Mouse (Mus musculus) forebrain, embryonic 16.5 days (tissue): ENCODE results near the gene Med29. TPM values are rescaled to one million over a fixed set of nuclear protein-coding genes. Genes with fewer than 3 reads are reported as not detected.

Experiments
- ATAC-seq: fragments of 200-750 bp; cut with Nextera tagmentation; 2 replicates; pipeline ENCODE4 v1.8.0; 2017; ENCODE audit warnings: mild to moderate bottlenecking, moderate library complexity
- H3K27ac ChIP-seq: fragments of 300-500 bp; sonication (generic); 2 replicates; pipeline ENCODE4 v1.5.1; 2014; ENCODE audit warnings: low read length, control low read depth
- H3K27me3 ChIP-seq: fragments of 300-500 bp; sonication (generic); replicated peaks from 2 replicates; pipeline ENCODE4 v1.6.1; 2014; ENCODE audit warnings: low read length; ENCODE audit not compliant: control insufficient read depth, insufficient read depth
- H3K36me3 ChIP-seq: fragments of 300-500 bp; sonication (generic); 2 replicates; pipeline ENCODE4 v1.6.1; 2014; ENCODE audit not compliant: control insufficient read depth, insufficient read depth
- H3K4me1 ChIP-seq: fragments of 300-500 bp; sonication (generic); replicated peaks from 2 replicates; pipeline ENCODE4 v1.6.1; 2014; ENCODE audit warnings: low read length; ENCODE audit not compliant: control insufficient read depth, insufficient read depth
- H3K4me2 ChIP-seq: fragments of 300-500 bp; sonication (generic); 2 replicates; pipeline ENCODE4 v1.6.1; 2014; ENCODE audit warnings: mild to moderate bottlenecking, low read length, control low read depth
- H3K4me3 ChIP-seq: fragments of 300-500 bp; sonication (generic); replicated peaks from 2 replicates; pipeline ENCODE4 v1.5.1; 2014; ENCODE audit warnings: mild to moderate bottlenecking, low read length, control low read depth
- H3K9ac ChIP-seq: fragments of 300-500 bp; sonication (generic); replicated peaks from 2 replicates; pipeline ENCODE4 v1.6.1; 2014; ENCODE audit warnings: low read depth, low read length, control low read depth
- H3K9me3 ChIP-seq: fragments of 300-500 bp; sonication (generic); 2 replicates; pipeline ENCODE4 v1.6.1; 2016; ENCODE audit warnings: low read length; ENCODE audit not compliant: control insufficient read depth
- WGBS: fragments of 180-500 bp; shearing (Covaris S2); extraction: QIAGEN DNeasy Blood & Tissue Kit; methylation state at CpG from one replicate; pipeline ENCODE4 v1.1.7; 2014; 5-methylcytosine and 5-hydroxymethylcytosine counted together
- polyA plus RNA-seq: library from polyadenylated mRNA; unstranded; fragments of >200 nt; fragmentation: Nextera tagmentation; extraction: Ambion mirVana; gene quantifications from 2 replicates; pipeline ENCODE4 v1.2.1, GENCODE M21; 2015

Gene Med29
- polyA plus RNA-seq, 1 experiment from 2014 or later, result 39.9 TPM

DNA sequence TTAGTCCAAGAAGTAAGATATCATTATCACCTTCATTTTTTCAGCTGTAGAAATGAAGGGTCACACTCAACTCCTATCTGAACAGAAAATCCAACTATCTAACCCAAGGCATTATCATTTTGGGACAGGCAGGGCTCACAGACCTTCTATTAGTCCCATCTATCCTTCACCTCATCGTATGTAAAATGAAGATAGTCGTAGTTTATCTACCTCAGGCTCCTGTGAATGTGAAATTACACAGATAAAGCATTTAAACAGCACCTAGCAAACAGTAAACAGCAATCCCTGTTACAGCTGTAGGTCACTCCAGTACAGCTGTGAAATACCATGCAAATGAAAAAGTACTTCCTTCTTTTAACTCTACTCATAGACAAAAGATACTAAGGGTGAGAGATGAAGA is 39.7 kb upstream of the Med29 start:
- no peak overlapping the region for H3K4me2 ChIP-seq
- no peaks in the 10 kb centered on the region for H3K9me3 ChIP-seq
- ATAC-seq, result no peak
- H3K27ac ChIP-seq, result no peak overlapping the region
- H3K4me3 ChIP-seq, result no peak overlapping the region
- no peak overlapping the region for H3K9ac ChIP-seq
- peaks cover 3% of the 10 kb centered on the region; the same call in 1 of the 2 replicates for H3K36me3 ChIP-seq
- 93% methylated on average over 2 of the region's 2 CpGs for WGBS
- peaks cover 38% of the 10 kb centered on the region for H3K4me1 ChIP-seq
- no peaks in the 10 kb centered on the region for H3K27me3 ChIP-seq

DNA sequence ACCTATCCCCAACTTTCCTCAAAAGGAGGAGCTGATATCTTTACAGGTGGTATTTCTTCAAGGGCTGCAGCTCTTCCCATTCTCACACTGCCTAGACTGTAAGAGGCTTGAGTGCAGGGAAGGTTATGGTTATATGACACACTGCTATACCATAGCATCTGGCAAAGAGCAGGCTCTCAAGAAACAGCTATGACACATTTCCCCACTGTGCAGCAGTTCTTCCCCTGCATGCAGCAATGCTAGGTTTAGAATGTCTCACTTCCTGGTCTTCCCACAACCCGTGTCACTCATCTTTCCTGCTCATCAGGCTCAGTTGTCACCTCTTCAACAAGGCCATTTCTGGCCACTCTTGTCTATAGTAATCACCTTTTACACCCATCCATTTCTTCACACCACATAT is 38.0 kb upstream of the Med29 start:
- Histone ChIP-seq H3K4me3 (no peak overlapping the region), H3K36me3 (peaks cover 3% of the 10 kb centered on the region; the same call in 1 of the 2 replicates), H3K9ac (no peak overlapping the region), H3K4me1 (peaks cover 36% of the 10 kb centered on the region), H3K4me2 (no peak overlapping the region), H3K27ac (no peak overlapping the region), H3K9me3 (no peaks in the 10 kb centered on the region), H3K27me3 (no peaks in the 10 kb centered on the region)
- no peak for ATAC-seq
- WGBS, result 80% methylated on average over 1 of the region's 1 CpGs

DNA sequence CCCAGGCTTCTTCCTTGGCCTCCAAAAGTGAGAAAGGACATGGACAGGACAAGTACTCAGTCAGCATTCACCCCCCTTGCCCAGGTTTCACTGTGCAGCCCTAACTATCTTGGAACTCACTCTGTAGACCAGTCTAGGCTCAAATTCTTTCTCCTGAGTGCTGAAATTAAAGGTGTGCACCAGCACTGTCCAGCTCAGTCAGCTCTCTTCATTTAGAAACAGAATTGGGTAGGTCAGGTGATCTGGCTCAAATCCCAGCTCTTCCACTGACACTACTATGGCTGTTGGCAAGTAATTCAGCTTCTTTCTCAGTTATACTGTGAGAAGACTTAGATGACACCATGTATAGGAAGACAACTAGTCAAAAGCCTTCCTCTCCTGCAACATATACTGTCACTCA is 35.2 kb upstream of the Med29 start:
- Histone ChIP-seq H3K27me3 (no peaks in the 10 kb centered on the region), H3K4me3 (no peak overlapping the region), H3K36me3 (peaks cover 3% of the 10 kb centered on the region; the same call in 1 of the 2 replicates), H3K27ac (no peak overlapping the region), H3K9me3 (no peaks in the 10 kb centered on the region), H3K9ac (no peak overlapping the region), H3K4me1 (peaks cover 9% of the 10 kb centered on the region), H3K4me2 (no peak overlapping the region)
- ATAC-seq, result no peak

DNA sequence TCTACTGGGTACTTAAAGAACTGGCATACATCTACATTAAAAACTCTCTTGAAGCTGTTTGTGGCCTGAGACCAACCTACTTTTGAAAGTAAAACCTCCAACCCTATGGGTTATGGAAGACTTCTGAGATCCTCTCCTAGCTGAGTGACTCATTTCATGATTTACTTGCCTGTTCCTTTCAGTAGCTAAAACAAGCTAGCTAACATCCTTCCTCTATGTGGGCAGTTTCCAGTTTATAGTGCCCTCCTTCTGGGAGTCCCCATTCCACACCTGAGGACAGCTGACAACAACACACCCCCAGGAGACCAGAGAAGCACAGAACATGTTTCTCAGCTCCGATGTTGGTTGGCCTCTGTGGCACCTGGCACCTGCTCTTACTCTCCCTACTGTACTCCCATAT is 30.5 kb upstream of the Med29 start:
- WGBS, result 100% methylated on average over 1 of the region's 1 CpGs
- ATAC-seq, result no peak

DNA sequence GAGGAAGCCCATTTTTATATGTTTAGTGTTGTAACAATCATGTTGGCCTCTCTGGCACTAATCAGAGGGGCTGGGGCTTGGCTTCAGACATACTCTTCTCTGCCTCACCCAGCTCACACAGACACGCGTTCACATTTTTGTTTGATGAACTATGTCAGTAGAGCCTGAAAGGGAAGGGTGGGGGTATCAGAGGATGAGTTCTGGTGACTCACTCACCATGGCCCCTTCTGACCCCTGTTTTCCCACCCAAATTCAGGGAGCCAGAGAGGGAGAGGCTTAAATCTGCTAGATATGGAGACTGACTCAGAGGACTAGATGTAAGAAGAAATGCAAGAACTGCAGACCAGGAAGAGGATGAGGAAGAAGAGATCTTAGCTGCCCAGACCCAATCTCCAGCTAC is 26.9 kb upstream of the Med29 start:
- ATAC-seq, result no peak
- Histone ChIP-seq H3K27ac (no peak overlapping the region), H3K4me1 (no peaks in the 10 kb centered on the region), H3K27me3 (no peaks in the 10 kb centered on the region), H3K4me2 (no peak overlapping the region), H3K9ac (no peak overlapping the region), H3K9me3 (no peaks in the 10 kb centered on the region), H3K4me3 (no peak overlapping the region), H3K36me3 (peaks cover 8% of the 10 kb centered on the region; the same call in 1 of the 2 replicates)
- WGBS, result 95% methylated on average over 2 of the region's 2 CpGs

More for the DNA sequence above, 30.5 kb upstream of the Med29 start:
- H3K27ac ChIP-seq, result no peak overlapping the region
- no peaks in the 10 kb centered on the region for H3K27me3 ChIP-seq
- no peak overlapping the region for H3K4me2 ChIP-seq
- no peak overlapping the region for H3K4me3 ChIP-seq
- H3K36me3 ChIP-seq, result 0 out of 2 replicates have a peak, but pooled peaks cover 3% of the 10 kb centered on the region
- H3K9ac ChIP-seq, result no peak overlapping the region
- no peaks in the 10 kb centered on the region for H3K4me1 ChIP-seq
- H3K9me3 ChIP-seq, result no peaks in the 10 kb centered on the region

DNA sequence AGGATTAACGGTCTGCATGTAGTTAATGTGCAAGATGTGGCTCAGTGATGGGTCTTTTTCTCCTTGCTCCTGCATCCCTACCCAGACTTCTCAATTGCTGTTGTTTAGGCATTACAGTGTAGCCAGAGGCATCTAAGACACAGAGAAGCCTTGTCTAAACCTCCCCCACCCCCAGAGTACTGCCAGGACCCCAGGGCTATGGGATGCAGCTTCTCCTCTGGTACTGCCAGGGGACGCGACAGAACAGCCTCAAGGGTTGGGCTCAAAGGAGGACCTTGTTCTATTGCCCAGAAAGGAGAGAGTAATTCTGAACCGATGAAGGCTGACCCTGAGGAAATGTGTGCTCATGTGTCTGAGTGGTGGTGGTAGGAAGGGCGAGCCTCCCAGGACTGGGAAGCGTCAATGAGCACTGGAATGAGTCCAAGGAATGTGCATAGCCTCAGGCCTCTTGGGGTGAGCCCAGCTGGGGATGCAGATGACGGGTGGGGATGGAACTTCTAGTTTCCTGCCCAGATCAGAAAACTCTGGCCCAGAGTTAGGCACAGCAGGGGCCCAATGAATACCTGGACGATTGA is 25.7 kb upstream of the Med29 start:
- no peak overlapping the region for H3K27ac ChIP-seq
- H3K27me3 ChIP-seq, result no peaks in the 10 kb centered on the region
- no peak overlapping the region for H3K4me2 ChIP-seq
- no peak overlapping the region for H3K9ac ChIP-seq
- H3K36me3 ChIP-seq, result peaks cover 14% of the 10 kb centered on the region
- 68% methylated on average over 8 of the region's 8 CpGs for WGBS
- no peak overlapping the region for H3K4me3 ChIP-seq
- no peaks in the 10 kb centered on the region for H3K4me1 ChIP-seq
- H3K9me3 ChIP-seq, result no peaks in the 10 kb centered on the region
- ATAC-seq, result no peak; the same call in 1 of the 2 replicates

DNA sequence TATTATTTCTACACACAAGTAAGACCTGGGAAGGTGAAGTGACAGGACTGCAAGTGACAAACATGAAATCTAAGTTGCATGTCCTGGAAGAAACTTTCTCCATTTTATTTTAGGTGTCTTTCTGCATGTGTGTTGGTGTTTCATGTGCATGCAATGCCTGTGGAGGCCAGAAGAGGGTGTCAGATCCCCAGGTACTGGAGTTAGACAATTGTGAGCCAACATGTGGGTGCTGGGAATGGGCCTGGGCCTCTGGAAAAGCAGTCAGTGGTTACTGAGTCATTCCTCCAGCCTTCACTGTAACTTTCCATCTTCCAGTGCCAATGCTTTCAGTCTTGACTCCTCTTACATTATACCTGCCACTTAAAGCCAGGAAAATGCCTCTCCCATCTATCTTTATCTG is 24.9 kb upstream of the Med29 start:
- Histone ChIP-seq H3K4me3 (no peak overlapping the region), H3K36me3 (peaks cover 14% of the 10 kb centered on the region), H3K4me1 (no peaks in the 10 kb centered on the region), H3K27ac (no peak overlapping the region), H3K4me2 (no peak overlapping the region), H3K9me3 (no peaks in the 10 kb centered on the region), H3K27me3 (no peaks in the 10 kb centered on the region), H3K9ac (no peak overlapping the region)
- ATAC-seq, result no peak

DNA sequence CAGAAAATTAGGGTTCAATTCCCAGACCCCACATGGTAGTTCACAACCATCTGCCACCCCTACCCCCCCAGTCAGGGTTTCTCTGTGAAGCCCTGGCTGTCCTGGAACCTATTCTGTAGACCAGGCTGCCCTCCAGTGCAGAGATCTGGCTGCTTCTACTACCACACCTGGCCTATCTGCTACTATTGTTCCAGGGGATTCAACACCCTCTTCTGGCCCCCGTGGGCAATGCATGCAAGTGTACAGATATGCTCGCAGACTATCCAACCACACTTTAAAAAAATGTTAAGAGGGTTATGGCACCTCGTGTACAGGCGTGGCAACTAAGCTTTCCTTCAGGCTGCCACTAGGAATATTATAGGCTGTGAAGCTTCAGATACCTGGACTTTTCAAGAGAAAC is 20.3 kb upstream of the Med29 start:
- peaks cover 19% of the 10 kb centered on the region for H3K36me3 ChIP-seq
- ATAC-seq, result no peak
- 88% methylated on average over 4 of the region's 4 CpGs for WGBS
- H3K27me3 ChIP-seq, result no peaks in the 10 kb centered on the region
- no peak overlapping the region for H3K4me3 ChIP-seq
- H3K4me2 ChIP-seq, result no peak overlapping the region
- no peaks in the 10 kb centered on the region for H3K9me3 ChIP-seq
- no peak overlapping the region for H3K27ac ChIP-seq
- H3K9ac ChIP-seq, result no peak overlapping the region
- H3K4me1 ChIP-seq, result no peaks in the 10 kb centered on the region

DNA sequence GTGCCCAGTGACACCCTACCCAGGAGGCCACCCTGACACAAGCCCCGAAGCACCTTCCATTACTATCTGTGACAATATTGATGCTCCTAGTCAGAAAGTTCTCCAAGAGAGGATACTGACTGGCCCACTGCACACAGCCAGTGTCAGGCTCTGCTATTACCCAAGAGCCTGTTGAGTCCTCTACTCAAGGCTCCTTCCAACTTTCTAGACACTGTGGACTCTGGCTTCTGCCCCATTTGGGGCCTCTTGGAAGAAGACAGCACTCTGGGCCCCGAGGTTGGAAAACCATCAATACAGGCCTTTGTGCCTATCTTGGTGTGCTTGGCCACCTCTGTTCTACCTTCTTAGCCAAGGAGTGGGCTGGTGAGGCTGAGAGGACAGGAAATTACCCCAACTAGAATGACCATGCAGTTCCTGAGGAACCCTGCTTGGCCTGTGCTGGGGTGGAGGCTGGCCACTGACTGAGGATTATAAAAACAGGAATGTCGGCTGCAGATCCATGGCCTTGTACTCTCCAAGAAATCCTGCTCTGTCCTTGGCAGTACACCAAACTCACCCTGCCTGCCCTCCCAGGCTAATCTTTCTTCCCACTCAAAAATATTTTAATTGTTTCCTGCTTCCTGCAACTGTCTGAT is 18.4 kb upstream of the Med29 start:
- Histone ChIP-seq H3K9me3 (no peaks in the 10 kb centered on the region), H3K4me3 (no peak overlapping the region), H3K36me3 (peaks cover 30% of the 10 kb centered on the region), H3K4me1 (no peaks in the 10 kb centered on the region), H3K27ac (no peak overlapping the region), H3K27me3 (no peaks in the 10 kb centered on the region), H3K4me2 (no peak overlapping the region), H3K9ac (no peak overlapping the region)
- ATAC-seq, result no peak
- WGBS, result 86% methylated on average over 3 of the region's 3 CpGs

DNA sequence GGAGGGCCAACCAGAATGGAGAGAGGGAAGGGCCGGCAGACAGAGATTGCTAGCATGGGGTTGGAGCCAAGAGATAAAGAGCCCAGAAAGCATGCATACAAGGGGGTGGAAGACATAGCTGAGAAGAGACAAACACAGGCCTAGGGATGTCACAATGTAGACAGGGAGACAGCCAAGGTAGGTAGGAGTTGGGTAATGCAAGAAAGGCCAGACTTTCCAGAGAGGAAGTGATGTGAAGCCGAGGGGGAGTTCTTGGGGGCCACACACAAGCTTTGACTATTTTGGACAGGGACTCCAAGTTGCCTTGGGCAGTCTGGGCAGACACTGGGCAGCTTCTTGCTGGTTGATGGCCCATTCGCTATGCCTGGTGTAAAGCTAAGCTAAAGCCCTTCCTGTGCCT is 9.4 kb upstream of the Med29 start:
- Histone ChIP-seq H3K4me2 (no peak overlapping the region), H3K4me3 (no peak overlapping the region), H3K9ac (no peak overlapping the region), H3K4me1 (no peaks in the 10 kb centered on the region), H3K27me3 (no peaks in the 10 kb centered on the region), H3K27ac (no peak overlapping the region), H3K36me3 (peaks cover 65% of the 10 kb centered on the region), H3K9me3 (no peaks in the 10 kb centered on the region)
- ATAC-seq, result no peak
- WGBS, result 82% methylated on average over 3 of the region's 3 CpGs
